Mouse (Mus musculus) lung, postnatal 25 days (tissue): ENCODE data around the gene Iqcf5.
A peak's percentile ranks its signal among the peaks of the same experiment; 100 is the strongest.

ENCODE experiments used
- DNase-seq: peaks from one replicate; pipeline ENCODE4 v3.0.0; 2022; ENCODE audit warnings: low spot score

Iqcf5 gene

DNA sequence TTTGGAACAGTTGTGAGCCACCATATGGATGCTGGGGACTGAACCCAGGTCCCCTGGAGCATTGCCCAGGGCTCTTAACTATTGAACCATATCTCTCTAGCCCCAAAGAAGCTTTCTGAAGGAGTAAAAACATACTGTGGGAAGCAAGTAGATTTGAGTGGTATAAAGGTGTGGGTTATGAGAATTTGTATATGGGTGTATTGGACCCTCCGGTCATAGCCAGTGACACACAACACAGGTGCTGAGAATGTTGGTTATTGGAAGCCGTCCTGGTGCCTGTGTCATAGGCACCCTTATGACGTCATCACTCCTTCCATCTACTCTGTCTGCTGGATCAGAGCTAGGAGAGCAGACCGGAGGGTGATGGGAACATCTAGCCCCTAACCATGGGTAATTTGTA lies at the start of gene Iqcf5:
Gene Iqcf5 (plus strand): TSS at position 301 of the 400 bp plus-strand sequence.
- no peak for DNase-seq

DNA sequence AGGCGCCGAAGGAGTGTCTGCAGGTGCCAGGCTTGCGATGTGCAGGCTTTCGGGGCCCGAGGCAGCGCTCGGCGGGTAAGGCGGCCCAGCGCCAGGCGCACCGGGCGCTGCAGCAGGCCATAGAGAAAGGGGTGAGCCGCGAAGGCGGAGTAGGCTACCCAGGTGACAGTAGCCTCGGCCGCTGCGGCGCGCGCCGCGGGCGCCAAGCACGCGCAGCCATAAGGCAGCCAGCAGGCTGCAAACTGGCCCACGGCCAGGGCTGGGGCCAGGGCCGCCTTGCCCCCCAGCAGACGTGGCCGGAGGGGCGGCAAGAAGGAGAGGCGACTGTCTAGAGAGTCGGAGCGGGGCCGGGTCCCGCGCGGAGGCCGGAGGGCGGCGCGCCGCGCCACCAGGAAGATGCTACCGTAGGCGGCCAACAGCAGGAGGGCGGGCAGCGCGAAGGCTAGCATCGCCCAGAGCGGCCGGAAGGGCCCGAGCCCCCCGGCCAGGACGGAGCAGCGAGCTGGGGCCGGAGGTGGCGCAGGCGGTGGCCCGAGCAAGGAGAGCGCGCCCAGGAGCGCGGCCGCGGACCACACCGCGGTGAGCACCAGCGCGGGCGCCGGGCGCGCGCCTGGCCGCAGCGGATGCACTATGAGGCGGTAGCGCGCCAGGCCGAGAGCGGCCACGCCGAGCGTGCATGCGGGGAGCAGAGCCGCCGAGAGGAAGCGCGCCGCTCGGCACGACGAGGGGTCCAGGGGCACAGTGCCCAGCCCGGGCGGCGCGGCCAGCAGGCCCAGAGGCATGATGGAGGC lies 49.4 kb upstream of the Iqcf5 start:
- DNase-seq, result no peak

DNA sequence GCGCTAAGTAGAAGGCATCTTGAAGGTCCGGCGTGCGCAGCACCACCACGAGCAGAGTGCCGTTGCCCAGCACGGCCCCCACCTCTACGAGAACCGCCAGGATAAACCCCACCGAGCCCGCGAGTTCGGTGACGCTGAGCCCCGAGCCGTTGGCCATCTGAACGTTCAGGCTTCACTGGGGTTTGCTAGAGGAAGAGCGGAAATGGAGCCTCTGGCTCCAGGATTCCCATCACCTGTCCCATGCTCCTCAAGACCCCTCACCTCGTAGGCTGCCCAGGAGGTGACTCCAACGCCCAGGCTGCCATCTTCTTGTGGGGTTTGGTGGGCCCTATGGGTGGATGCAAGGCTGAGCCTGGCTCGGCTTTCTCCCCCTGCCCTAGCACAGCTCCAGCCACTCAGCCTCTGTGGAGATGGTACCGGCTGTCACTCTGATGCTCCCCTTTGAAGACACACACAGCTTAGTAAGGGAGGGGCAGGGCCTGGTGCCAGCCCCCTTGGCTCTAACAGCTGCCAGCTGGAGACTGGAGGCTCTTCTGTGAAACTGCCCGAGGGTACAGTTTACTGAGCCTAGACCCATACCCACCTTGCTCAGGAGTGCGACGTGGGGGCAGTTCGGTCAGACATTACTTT lies 48.7 kb upstream of the Iqcf5 start, which contains the start of gene Gpr62:
Gene Gpr62 (minus strand): TSS at position 368 of the 630 bp plus-strand sequence.
- DNase-seq, result no peak

DNA sequence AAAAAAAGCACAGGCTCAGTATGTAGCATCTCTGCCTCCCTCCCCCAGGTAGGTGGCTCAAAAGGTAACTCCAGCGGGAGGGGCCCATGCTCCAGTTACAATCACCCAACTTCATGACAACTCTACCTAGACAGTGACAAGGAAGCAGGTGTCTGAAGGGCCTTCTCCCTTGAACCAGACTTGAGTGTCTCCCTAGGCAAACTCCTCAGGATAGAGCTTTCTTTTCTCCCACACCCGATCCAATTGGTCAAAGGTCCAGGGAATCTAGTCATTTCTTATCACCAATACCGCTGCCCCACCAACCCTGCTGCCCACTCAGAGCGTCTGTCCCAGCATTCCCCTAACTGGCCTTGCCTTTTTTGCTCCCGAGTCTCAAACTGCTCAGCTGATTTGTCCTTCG lies 47.7 kb upstream of the Iqcf5 start:
- DNase-seq, result no peak

DNA sequence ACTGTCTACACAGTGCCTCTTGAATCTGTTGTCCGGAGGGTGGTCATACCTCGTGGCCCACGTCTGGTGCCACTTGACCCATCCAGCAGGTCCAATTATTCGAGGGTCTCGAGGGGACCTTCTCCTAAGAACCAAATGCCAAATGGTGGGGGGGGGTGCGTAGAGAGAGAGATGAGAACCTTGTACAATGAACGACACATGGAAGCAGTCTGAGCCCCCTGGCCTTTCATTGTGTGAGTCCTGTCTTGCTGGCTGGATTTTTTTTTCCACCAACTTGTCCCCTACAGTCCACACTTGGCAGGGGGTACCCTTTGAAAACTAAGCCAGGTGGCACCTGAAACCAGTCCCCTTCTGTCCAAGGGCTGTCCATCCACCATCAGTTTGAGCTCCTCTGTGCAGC lies 46.6 kb upstream of the Iqcf5 start:
- no peak for DNase-seq

DNA sequence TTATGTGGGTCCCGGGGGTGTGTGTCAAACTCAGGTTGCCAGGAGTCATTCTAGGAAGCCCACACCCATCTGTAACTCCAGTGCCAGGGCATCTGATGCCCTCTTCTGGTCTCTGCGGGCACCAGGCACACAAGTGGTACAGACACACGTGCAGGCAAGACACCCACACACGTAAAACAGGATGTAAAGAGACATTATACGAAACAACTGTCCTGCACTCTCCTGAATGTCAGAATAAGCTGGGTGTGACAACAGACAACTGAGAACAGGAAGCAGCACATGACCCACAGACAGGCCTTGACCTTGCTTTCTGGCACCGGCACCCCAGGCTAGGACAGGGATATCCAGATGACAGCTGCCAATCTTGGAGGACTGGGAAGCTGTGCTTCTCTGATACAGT lies 45.1 kb upstream of the Iqcf5 start:
- DNase-seq, result no peak

DNA sequence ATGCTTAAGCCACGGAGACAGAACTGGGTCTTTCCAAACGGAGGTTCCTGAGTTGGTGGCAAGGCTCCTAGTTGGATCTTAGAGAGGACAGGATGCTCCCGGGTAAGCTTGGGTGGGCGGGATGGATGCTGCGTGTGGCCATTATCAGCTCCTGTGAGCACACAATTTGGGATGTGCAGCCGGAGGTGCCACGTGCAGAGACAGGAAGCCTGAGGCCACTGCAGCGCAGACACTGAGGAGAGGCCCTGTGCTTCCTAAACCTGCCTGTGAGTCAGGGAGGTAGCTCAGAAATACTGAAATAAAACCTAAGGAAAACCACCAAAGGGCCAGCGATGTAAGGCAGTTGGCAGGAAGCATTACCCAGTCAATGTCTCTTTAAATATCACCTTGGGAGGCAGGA lies 44.6 kb upstream of the Iqcf5 start:
- no peak for DNase-seq

DNA sequence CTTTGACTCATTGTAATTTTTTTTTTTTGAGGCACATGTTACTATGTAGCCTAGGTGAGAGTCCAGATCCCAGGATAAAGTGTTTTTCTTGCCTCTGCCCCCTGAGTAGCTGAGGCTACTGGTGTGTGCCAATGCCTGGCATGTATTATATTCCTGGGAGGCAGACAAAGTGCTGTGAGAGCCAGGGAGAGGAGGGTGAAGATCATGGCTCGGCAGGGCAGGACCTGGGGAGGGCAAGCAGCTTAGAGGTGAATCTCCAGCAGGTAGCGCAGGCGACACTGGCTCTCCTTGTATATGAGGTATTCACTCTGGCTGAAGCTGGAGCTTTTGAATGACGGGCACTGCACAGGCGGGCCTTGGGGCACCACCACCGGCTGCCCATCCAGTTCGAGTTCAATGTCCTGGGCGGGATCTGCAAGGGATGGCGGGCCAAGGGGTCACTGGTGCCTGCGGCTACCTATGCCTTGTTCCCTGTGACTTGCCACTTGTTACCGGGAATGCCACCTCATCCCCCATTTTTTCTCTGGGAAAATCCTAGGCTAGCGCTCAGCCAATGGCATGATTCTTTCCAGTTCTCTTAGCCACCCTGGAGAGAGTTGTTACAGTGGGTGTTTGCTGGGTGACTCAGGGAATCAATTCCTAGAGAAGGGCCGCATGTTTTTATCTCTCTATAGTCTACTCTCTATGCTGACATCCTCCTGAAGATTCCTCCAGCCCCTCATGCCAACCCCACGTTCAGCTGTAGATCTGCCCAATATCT lies 43.2 kb upstream of the Iqcf5 start:
- DNase-seq, result no peak

DNA sequence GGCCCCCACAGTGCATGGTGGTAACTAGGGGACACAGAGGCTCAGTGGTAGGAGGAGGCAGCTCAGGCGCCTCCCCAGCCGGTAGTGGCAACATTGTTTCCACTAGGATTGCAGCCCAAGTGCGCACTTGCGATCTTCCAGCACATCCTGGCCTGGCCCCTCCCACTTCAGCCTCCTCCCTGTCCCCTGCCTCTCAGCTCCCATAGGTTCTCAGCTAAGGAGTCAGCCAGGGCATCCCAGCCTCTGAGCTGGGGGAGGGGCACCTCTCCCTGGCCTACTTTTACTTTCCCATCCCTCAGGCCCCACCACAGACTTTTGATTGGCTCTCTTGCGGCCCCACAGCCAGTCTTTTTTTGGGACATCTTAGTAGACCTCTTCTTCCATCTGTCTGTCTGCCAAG lies 42.5 kb upstream of the Iqcf5 start:
- DNase-seq, result peak; percentile 57

DNA sequence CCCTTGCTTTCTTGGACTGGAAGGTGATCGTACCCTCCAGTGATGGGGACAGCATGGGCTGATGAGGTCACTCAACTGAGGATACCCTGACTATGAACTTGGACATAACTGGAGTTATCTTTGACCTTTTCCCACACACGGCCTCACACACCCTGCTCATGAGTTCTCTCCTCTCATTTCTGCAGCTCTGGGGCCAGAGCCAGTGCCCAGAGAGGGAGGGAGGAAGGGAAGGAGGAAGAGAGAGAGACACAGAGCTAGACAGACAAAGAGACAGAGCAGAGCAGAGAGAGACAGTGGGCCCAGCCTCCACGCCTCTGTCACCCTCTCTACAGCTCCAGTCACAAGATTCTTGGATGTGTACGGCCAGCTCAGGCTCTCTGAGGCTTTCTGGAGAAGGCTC lies 42.1 kb upstream of the Iqcf5 start:
- DNase-seq, result no peak

DNA sequence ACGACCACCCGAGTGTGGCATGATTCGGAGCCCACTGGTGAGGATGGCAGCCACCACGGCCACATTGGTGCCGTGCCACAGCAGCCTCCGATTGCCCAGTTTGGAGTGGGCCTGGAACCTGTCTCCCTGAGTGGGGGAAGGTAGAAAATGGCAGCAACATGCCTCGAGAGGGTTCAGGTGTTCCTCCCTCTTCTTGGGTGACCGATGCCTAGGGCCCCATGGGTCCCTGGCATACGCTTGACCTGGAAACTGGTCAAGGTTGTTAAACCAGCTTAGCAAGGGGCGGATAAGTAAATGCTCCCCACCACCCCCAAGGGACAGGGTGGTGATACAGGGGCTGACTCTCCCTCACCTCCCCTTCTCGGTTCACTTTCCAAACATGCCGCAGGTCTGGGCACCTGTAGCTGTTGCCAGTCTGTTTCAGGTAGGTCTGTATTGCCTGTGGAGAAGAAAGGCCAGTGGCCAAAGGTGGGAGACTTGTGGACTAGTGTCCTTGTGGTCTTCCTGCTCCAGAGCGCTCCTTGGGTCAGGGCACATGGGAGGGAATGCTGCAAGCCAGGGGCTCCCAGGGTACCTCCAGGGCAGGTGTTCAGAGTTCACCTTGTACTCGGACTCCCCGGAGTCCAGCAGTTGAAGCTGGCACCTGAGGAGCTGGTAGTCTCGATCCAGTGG lies 41.2 kb upstream of the Iqcf5 start:
- DNase-seq, result no peak

DNA sequence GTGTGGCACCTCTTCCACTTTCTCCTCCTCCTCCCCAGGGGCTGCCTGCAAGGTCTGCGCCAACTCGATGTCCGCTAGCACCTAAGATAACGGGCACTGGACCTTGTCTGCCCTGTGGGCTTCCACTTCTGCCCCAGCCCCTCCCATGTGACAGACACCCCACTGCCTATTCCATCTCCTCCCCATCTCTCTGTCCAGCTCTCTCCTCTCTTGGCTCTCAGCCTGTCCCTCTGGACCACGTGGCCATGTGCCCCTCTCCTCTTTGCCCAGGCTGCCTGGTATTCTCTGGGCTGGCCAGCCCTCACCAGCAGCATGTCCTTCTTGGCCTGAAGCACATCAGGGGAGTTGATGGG lies 40.6 kb upstream of the Iqcf5 start:
- DNase-seq, result no peak

DNA sequence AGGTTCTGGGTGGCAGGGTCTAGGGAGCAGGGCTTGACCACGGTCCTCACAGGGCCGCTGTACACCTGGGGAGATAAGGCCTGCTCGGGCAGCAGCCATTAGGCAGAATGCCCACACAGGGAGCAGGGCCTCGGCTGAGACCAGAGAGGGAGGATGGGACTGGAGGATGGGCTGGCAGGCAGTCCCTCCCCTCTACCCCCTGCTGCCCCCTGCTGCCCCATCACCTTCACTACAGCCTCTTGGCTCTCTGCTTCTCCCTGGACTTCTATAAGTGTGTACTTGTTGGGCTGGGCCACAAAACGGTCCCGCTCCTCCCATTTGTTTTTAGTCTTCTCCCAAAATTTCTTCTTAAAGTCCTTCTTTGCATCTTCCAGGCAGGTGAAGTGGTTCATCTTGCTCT lies 39.9 kb upstream of the Iqcf5 start:
- peak; percentile 68 for DNase-seq

DNA sequence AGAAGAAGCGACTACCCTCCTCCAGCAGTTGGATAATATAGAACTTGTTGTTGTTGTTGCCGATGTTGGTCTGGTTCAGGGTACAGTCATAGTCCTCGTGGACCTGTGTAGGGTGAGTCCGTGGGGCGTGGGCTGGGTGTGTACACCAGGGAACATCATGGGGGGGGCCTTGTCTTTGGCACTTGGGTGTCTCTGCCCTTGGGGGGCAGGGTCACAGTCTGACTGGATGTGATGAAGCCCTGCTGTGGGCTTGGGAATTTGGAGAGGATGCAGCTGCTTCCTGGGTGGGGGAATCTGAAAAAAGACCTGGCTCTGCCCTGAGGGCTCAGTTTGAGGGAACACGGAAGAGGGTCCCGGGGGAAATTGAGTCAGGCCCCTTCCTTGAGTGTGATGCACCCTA lies 39.3 kb upstream of the Iqcf5 start:
- peak; percentile 24 for DNase-seq

DNA sequence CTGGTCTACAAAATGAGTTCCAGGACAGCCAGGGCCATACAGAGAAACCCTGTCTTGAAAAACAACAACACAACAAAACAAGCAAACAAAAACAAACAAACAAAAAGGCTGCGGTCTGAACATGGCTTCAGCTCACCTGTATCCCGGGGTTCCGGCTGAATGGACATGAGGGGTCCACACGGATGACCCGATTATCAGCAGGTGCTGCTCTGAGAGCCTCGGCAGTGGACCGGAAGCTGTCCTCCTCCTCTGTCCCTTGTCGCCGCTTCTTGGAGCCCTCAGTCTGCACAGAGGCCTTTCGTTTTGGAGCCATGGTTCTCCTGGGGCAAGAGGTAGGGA lies 38.7 kb upstream of the Iqcf5 start, which contains the start of gene Rrp9:
Gene Rrp9 (plus strand): TSS at position 301 of the 339 bp plus-strand sequence.
- DNase-seq, result no peak

DNA sequence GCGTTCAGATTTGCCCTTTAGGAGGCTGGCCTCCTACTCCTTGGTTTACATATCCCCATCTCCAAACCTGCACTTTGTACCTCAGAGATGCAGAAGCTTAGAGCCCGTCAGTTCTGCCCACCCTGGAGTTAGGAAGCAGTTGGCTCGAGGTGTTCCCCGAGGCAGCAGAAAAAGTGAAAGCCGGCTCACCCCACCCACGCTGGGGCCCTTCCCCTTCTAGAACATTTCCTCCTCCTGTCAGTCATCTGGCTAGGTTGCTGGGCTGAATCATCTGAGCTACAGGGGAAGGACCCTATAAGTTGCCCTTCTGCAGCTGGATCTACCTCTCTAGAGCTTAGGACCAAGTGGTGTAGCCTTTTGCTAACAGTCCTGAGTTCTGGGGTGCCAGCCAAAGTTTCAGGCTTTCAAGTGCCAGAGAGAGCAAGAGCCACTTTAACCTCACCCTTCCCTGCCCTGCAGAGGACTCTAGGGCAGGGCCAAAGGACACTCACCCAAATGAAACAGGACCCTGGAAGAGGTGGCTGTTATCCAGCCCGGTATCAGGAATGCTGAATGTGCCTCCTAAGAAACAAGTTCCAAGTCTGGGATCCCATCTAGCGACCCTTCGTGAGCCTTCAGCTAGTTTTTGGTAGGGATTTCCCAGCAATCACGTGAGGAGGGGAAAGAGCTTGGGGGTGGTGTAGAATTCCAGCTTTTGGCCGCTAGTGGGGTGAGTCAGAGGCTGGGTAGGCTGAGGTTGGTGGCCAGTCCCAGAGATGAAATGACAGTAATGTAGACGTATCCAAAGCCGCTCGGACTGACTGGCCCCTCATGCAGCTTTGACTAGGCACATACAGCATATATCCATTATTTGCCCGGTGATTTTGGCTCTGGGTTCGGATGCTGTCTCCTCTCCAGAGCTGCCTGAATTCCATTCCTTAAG lies 38.1 kb upstream of the Iqcf5 start:
- DNase-seq, result peak; percentile 85

DNA sequence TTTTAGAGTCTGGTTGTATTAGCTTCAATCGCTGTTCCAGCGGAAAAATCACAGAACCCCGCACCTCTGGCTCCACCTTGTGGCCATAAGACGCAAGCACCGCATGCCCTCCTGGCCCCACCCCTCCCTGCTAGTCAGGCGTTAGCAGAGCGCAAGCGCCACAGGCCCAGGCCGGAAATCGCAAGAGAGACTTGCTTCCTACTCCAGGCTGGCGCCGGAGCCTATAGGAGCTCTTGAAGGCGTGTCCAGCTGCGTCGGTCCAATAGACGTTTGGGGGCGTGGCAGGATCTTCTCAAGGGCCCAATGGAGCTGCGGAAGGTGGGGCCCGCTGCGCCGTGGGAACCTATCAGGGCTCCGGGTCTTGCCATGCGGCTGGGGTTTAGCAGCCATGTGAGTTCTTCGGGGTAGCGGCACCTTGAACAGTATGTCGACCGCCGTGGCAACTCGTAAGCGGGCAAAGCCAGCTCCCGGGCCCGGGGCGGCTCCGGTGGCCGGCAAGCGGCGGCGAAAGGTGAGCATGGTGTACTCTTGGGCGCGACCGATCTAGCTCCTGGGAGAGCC lies 37.4 kb upstream of the Iqcf5 start, which contains the start of gene Parp3:
Gene Parp3 (minus strand): TSS at position 26 of the 561 bp plus-strand sequence.
- DNase-seq, result peak; percentile 100

DNA sequence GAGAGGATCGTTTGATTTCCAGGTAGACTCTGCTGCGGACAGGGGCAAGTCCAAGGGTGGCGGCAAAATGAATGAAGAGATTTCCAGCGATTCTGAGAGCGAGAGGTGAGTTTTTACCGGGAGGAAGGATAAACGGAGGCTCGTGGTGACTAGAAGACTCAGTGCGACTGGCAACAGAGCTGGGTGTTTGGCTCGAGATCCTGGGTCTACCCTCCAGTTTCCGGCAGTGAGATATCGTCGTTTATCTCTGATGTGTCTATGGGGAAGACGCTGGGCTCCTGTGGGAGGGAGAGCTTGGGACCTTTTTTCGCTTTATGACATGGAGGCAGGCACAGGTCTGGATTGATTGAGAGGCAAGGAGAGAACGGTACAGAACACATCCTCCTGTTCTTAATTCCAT lies 36.7 kb upstream of the Iqcf5 start:
- no peak for DNase-seq

DNA sequence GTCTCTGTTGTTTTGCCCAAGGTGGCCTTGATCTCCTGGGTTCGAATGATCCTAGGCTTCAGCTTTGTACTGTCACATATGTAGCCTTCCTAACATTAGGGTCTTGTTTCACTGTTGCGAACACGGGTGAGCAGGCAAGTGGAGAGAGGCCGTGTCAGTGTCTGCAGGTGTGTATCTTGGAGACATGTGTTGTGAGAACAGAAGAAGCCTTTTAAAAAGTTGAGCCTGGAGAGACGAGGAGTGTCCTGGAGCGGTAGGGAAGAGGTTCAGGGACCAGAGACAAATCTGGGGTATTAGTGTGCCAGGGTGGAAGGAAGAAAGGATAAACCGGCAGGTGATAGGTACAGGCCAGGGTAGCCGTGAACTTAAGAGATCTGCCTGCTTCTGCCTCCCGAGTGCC lies 36.3 kb upstream of the Iqcf5 start:
- DNase-seq, result no peak

DNA sequence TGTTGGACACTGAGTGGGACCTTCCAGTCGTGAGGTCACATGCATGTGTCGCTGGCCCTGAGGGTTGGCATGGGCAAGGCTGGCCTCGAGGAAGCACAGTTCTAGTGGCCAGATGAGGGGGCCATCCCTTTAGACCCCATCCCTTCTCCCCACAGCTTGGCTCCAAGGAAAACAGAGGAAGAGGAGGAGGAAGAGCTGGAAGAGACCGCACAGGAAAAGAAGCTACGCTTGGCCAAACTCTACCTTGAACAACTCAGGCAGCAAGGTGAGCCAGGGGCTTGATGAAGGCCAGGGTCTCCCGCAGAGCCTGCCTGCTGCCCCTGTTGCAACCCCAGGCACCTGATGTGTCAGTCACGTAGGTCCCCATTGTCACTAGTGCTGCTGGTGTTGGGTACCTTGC lies 33.8 kb upstream of the Iqcf5 start:
- DNase-seq, result no peak

DNA sequence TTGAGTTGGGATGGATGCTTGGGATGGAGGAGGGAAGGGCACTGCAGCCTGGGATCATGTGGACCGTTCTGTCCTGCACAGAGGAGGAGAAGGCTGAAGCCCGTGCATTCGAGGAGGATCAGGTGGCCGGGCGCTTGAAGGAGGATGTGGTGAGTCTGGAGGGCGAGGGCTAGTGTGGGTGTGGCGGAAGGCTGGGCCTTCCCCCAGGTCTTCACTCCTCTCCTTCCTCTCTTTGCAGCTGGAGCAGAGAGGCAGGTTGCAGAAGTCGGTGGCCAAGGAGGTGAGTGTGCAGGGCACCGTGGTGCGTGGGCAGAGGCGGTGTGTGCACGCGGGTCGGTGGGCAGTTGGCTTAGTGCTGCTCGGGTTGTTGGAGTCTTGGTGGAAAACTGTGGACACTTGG lies 33.3 kb upstream of the Iqcf5 start:
- no peak for DNase-seq
